Mouse (Mus musculus): Measurements from ENCODE around the gene Macrod1. TPM values are rescaled to one million over a fixed set of nuclear protein-coding genes. Genes with fewer than 3 reads are reported as not detected.

The Macrod1 gene
- polyA plus RNA-seq, 1 experiment from 2014 or later: 3.3 TPM

DNA sequence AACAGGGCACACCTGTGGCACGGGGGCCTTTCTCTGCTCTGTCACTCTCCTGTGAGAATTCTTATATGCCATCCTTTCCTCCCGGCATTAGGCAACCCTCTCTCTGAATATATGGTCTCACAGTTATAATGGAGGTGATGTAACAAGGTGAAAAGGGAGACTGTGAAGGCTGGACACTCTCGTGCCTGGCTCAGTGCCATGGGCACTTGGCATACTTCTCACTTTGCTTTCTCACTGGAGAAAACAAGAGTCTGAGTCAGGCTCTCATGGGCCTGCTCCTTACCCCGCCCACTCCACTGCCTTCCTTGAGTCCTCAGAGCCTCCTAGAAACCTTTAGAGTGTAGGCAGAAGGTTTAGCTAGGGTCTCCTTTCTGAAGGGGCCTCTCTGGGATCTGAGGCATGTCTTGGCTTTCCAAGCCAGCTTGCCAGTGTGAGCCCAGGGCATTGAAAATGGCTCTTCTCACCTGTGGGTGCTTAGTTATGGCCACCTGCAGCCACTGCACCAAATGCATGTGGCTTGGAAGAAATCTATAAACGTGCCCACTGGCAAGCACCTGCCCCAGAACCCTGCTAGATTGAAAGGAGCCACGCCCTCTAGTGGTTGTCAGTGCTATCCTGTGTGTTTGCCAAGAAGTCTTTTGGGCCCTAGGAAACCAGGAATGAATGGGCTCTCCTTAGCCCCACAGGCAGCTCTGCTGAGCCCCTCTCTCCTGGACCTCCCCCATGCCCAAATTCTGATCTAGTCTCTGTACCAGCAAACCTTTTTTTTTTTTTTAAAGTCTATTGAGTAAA lies 51.7 kb downstream of the Macrod1 start:
- ATAC-seq (ENCODE audit: low FRiP score, low read depth): no peak
- H3K9me3 ChIP-seq: no peaks in the 10 kb centered on the region
- H3K36me3 ChIP-seq: no peaks in the 10 kb centered on the region
- H3K9ac ChIP-seq (replicated peaks): no peak overlapping the region
- no peak overlapping the region for H3K27ac ChIP-seq (replicated peaks)
- H3K4me3 ChIP-seq: no peak overlapping the region
- 60% methylated on average over 6 of the region's 6 CpGs for WGBS
- H3K4me2 ChIP-seq (replicated peaks): no peak overlapping the region
- peaks cover 80% of the 10 kb centered on the region for H3K27me3 ChIP-seq
- H3K4me1 ChIP-seq: peaks cover 74% of the 10 kb centered on the region

DNA sequence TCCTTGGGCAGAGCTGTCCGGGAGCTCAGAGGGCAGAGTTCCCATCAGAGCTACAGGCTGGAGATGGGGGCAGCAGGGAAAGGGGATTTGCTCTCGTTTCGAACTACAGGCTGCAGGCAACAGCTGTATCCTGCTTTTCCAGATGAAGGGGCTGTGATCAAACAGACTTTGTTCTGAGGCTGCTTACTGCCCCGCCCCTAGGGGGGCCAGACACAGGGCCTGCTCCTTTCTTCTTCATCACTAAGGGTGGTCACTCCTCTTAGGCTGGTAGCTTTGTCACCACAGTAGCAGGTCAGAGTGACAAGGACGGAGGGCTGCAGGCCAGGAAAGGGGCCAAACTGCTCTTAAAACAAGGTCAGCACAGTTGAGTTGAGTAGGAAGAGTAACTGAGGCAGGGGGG lies 53.5 kb downstream of the Macrod1 start:
- Histone ChIP-seq H3K9me3 (no peaks in the 10 kb centered on the region), H3K4me2 (replicated peaks) (no peak overlapping the region), H3K4me1 (peaks cover 74% of the 10 kb centered on the region), H3K4me3 (no peak overlapping the region), H3K27ac (replicated peaks) (no peak overlapping the region), H3K36me3 (no peaks in the 10 kb centered on the region), H3K9ac (replicated peaks) (no peak overlapping the region), H3K27me3 (peaks cover 80% of the 10 kb centered on the region)
- WGBS: 6% methylated on average over 5 of the region's 5 CpGs
- ATAC-seq (ENCODE audit: low FRiP score, low read depth): no peak

DNA sequence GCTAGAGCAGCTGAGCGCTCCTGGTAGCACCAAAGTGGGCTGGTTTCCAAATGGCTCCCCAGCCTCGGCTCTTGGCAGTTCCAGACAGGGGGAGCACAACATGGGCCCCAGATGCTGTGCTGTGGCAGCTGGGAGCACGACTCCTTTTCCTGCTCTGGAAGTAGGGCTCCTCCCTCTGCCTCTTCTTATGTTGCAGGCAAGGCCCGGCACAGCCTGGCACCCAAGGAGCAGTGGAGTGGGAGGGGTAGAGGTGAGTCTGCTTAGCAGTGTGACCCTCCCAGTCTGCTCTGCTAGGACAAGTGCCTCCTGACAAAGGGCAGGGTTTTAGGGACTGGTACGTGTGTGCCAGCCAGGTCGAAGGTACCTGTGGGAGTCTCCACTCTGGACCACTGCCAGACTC lies 54.3 kb downstream of the Macrod1 start:
- ATAC-seq (ENCODE audit: low FRiP score, low read depth): no peak
- Histone ChIP-seq H3K27me3 (peaks cover 81% of the 10 kb centered on the region), H3K9me3 (no peaks in the 10 kb centered on the region), H3K9ac (replicated peaks) (no peak overlapping the region), H3K4me3 (no peak overlapping the region), H3K36me3 (no peaks in the 10 kb centered on the region), H3K4me1 (peaks cover 71% of the 10 kb centered on the region), H3K27ac (replicated peaks) (no peak overlapping the region), H3K4me2 (replicated peaks) (no peak overlapping the region)
- WGBS: 49% methylated on average over 6 of the region's 6 CpGs

DNA sequence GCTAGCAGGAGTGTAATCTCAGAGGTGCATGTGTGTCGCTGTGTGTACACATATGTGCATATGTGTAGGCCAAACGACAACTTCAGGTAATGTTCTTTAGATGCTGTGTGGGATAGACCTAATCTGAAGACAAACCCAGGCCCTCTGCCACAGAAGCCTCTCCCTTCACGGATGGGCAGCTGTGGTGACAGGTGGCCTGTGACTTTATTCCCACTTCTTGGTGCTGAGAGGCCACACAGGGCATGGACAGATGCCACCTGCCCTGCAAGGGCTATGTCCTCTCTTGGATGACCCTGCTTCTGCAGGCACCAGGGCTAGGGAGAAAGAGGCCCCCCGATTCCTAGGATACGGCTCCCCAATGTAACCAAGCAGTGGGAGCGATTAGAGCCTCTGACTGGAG lies 54.7 kb downstream of the Macrod1 start:
- peaks cover 73% of the 10 kb centered on the region for H3K4me1 ChIP-seq
- no peak overlapping the region for H3K9ac ChIP-seq (replicated peaks)
- no peak overlapping the region for H3K4me3 ChIP-seq
- no peak overlapping the region for H3K4me2 ChIP-seq (replicated peaks)
- H3K27ac ChIP-seq (replicated peaks): no peak overlapping the region
- H3K27me3 ChIP-seq: peaks cover 76% of the 10 kb centered on the region
- no peaks in the 10 kb centered on the region for H3K9me3 ChIP-seq
- H3K36me3 ChIP-seq: no peaks in the 10 kb centered on the region
- ATAC-seq (ENCODE audit: low FRiP score, low read depth): no peak
- WGBS: 78% methylated on average over 6 of the region's 6 CpGs

DNA sequence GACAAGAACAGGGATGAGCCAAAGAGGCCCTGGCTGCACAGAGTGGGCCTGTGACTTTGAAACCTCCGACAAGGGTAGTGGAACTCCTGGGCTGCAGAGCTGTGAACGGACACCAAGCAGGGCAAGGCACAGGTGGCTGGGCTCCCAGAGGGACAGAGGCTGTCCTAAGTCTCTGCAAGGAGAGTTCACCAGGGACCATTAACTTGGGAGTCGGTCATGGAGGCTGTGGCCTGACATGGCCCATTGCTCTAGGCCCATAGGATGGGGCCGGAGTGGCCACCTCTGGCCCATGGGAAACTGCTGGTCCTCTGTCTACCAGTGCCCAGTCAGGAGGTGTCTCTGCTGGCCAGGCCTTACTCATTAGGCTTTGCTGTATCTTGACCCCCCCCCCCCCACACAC lies 55.1 kb downstream of the Macrod1 start:
- no peak for ATAC-seq (ENCODE audit: low FRiP score, low read depth)
- Histone ChIP-seq H3K27ac (replicated peaks) (no peak overlapping the region), H3K4me2 (replicated peaks) (no peak overlapping the region), H3K9ac (replicated peaks) (no peak overlapping the region), H3K9me3 (no peaks in the 10 kb centered on the region), H3K36me3 (no peaks in the 10 kb centered on the region), H3K4me3 (no peak overlapping the region), H3K4me1 (peaks cover 74% of the 10 kb centered on the region), H3K27me3 (peaks cover 76% of the 10 kb centered on the region)
- WGBS: 86% methylated on average over 4 of the region's 4 CpGs

DNA sequence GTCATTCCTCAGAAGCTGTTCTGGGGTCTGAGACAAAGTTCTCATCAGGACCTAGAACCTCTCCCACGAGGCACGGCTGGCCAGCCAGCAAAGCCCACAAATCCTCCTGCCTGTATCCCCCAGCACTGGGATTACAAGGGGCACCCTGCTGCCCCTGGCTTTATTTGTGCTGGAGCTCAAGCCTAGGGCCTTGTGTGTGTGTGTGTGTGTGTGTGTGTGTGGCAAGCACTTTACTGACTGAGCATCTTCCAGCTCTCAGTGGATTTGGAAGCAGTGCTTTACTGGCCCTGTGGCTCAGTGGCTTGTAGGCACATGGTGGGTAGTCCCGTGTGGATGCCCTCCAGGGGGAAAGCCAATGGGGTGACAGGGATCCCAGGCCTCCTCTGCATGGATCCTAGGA lies 56.0 kb downstream of the Macrod1 start:
- Histone ChIP-seq H3K36me3 (no peaks in the 10 kb centered on the region), H3K9ac (replicated peaks) (no peak overlapping the region), H3K9me3 (no peaks in the 10 kb centered on the region), H3K4me3 (no peak overlapping the region), H3K4me2 (replicated peaks) (no peak overlapping the region), H3K4me1 (peaks cover 77% of the 10 kb centered on the region), H3K27me3 (peaks cover 69% of the 10 kb centered on the region), H3K27ac (replicated peaks) (0 out of 2 replicates have a peak overlapping the region, but pooled peaks have one; percentile 32)
- no peak for ATAC-seq (ENCODE audit: low FRiP score, low read depth)
- WGBS: 4% methylated on average over 3 of the region's 3 CpGs

DNA sequence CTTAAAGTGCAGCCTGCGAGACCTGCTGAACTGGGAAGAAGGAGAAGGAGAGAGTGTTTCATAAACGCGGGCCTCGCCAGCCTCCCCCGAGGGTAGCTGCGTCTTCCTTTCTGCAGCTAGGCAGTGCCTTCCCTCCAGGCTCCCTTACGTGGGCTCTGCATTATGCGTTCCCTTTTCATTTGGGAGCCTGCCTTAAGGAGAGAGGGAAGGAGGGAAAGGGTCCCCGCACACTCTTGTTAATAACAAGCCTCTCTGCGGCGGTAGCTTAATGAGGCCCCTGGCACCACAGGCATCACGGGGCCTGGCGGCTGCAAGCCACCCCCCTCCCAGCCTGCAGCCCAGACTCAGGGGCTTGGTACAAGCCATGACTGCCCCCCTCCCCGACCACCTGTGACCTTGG lies 57.0 kb downstream of the Macrod1 start:
- 0 out of 2 replicates have a peak overlapping the region, but pooled peaks have one; percentile 4 for H3K4me2 ChIP-seq (replicated peaks)
- no peak overlapping the region for H3K9ac ChIP-seq (replicated peaks)
- ATAC-seq (ENCODE audit: low FRiP score, low read depth): peak; percentile 7; the same call in 1 of the 2 replicates
- no peaks in the 10 kb centered on the region for H3K36me3 ChIP-seq
- H3K4me3 ChIP-seq: no peak overlapping the region
- H3K27me3 ChIP-seq: peaks cover 74% of the 10 kb centered on the region
- peaks cover 72% of the 10 kb centered on the region for H3K4me1 ChIP-seq
- H3K9me3 ChIP-seq: no peaks in the 10 kb centered on the region
- peak overlapping the region; percentile 40 for H3K27ac ChIP-seq (replicated peaks)
- WGBS: 17% methylated on average over 14 of the region's 14 CpGs

DNA sequence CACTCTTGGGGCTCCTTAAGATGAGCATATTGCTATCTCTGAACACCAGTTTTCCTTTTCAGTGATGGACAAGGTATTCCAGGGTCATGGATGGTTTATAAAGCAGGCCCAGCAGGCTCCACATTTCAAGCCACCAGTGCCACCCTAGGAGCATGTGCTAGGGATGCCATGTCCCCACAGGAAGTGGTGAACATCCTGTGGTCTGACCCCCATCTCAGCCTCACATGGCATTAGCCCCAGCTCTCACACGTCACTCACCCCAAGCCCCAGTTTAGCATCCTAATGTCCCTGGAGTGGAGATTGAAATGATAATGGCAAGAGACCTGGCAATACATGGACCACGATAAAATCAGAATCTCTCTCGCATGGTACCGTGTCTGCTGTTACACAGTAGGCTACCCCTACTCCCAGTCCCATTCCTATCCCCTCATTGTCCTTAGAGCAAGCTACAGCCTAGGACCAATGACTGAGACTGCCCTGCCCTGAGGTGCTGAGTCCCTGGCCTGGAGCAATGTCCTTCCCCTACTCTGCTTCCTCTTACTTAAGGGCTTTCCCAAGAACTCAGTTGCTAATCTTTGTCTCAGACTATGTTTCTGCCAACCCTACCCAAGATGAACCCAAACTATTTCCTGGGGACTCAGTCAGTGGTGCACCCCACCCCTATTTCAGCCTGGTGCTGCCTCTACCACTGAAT lies 59.6 kb downstream of the Macrod1 start:
- Histone ChIP-seq H3K27me3 (peaks cover 73% of the 10 kb centered on the region), H3K4me2 (replicated peaks) (no peak overlapping the region), H3K27ac (replicated peaks) (no peak overlapping the region), H3K36me3 (no peaks in the 10 kb centered on the region), H3K4me1 (peaks cover 52% of the 10 kb centered on the region), H3K4me3 (no peak overlapping the region), H3K9me3 (no peaks in the 10 kb centered on the region), H3K9ac (replicated peaks) (no peak overlapping the region)
- WGBS: 84% methylated on average over 4 of the region's 4 CpGs
- no peak for ATAC-seq (ENCODE audit: low FRiP score, low read depth)

DNA sequence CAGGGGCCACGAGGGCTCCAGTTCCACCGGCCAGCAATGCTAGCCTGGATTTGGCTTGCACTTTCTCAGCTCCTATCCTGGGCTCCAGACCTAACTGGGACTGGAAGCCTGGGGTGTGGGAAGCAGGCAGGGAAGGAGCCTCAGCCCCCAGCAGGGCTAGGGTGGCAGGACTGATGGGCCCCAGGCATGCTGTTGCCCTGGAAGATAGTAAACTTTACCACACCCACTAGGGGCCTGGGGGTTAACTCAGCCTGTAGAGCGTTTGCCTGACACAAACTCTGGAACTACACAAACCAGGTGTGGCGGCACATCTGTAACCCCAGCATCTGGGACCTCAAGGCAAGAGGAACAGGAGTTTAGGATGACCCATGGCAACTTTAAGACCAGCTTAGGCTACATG lies 60.5 kb downstream of the Macrod1 start:
- WGBS: 76% methylated on average over 4 of the region's 4 CpGs
- no peak for ATAC-seq (ENCODE audit: low FRiP score, low read depth)
- H3K27me3 ChIP-seq: peaks cover 72% of the 10 kb centered on the region
- no peak overlapping the region for H3K4me3 ChIP-seq
- H3K36me3 ChIP-seq: no peaks in the 10 kb centered on the region
- no peak overlapping the region for H3K4me2 ChIP-seq (replicated peaks)
- no peak overlapping the region for H3K9ac ChIP-seq (replicated peaks)
- H3K4me1 ChIP-seq: peaks cover 51% of the 10 kb centered on the region
- H3K9me3 ChIP-seq: no peaks in the 10 kb centered on the region
- no peak overlapping the region for H3K27ac ChIP-seq (replicated peaks)

DNA sequence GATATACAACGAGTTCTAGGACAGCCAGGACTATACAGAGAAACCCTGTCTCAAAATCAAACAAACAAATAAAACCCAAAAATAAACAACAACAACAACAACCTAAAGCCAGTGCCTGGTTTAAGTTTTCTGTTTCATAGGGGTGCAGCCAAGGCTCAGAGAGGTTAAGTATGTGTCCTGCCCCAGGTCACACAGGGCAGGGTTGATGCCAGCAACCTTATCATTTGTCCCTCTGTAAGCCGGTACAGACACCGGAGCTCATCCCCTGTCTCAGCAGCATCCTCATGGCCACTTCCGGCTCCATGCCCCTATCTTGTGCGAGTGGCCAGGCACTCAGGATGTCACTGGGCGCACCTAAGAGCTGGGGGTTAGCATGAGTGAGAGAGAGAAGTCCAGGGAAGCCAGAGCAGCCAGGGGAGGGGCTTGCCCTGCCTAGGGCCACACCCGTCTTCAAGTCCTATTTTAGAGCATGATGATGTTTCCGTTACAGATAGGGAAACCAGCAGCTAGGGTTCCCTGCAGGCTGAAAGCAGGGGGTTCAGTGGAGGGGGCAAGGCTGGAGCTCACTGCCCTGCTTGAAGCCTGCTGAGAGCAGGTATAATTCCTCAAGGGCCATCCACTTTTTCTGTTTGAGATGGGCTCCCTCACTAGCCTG lies 61.2 kb downstream of the Macrod1 start:
- no peak overlapping the region for H3K27ac ChIP-seq (replicated peaks)
- peaks cover 66% of the 10 kb centered on the region for H3K27me3 ChIP-seq
- no peak overlapping the region for H3K4me3 ChIP-seq
- H3K4me2 ChIP-seq (replicated peaks): no peak overlapping the region
- ATAC-seq (ENCODE audit: low FRiP score, low read depth): no peak
- WGBS: 77% methylated on average over 8 of the region's 8 CpGs
- H3K9me3 ChIP-seq: no peaks in the 10 kb centered on the region
- H3K36me3 ChIP-seq: no peaks in the 10 kb centered on the region
- no peak overlapping the region for H3K9ac ChIP-seq (replicated peaks)
- H3K4me1 ChIP-seq: peaks cover 51% of the 10 kb centered on the region

DNA sequence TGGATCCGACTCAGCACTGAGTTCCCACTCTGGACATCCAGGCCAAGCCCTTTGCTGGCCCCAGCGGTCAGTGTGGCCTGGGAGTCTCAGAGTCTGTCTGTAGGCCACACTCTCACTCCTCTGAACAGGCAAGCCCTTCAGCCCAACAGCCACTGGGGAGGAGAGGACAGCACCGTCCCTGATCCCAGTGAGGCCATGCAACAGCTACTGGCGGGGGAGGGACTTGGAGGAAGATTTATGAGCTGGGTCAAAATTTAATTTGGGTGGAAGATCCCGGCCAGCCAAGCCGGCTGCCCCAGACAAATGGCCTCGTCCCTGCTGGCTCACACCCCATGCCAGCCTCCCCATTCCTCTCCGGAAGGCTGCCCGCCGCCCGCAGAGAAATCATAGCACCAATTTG lies 64.6 kb downstream of the Macrod1 start:
- no peak for ATAC-seq (ENCODE audit: low FRiP score, low read depth)
- Histone ChIP-seq H3K4me2 (replicated peaks) (no peak overlapping the region), H3K4me1 (peaks cover 28% of the 10 kb centered on the region), H3K27ac (replicated peaks) (no peak overlapping the region), H3K9ac (replicated peaks) (no peak overlapping the region; the same call in 1 of the 2 replicates), H3K36me3 (no peaks in the 10 kb centered on the region), H3K9me3 (no peaks in the 10 kb centered on the region), H3K27me3 (peaks cover 64% of the 10 kb centered on the region), H3K4me3 (no peak overlapping the region)
- WGBS: 81% methylated on average over 11 of the region's 11 CpGs

DNA sequence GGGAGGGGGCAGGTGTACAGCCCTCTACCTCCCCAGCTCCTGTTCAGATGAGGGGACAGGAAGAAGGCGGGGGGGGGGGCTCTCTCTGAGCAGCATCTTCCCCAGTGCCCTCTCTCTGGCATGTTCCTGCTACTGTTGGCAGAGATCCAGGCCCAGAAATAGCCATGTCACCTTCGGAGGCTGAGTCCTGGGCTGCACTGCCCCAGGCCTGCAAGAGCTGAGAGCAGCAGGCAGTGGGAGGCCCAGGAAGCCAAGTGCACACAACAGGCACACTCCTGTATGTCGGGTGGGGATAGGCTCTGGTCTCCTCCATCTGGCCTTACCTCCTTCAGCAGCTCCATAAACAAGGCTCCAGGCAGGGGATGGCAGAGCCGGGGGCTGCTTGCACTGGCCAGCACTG lies 65.7 kb downstream of the Macrod1 start:
- H3K36me3 ChIP-seq: no peaks in the 10 kb centered on the region
- 57% methylated on average over 4 of the region's 4 CpGs for WGBS
- peak overlapping the region; percentile 63 for H3K27ac ChIP-seq (replicated peaks)
- peaks cover 63% of the 10 kb centered on the region for H3K27me3 ChIP-seq
- no peak overlapping the region for H3K4me3 ChIP-seq
- no peak overlapping the region for H3K9ac ChIP-seq (replicated peaks)
- H3K4me2 ChIP-seq (replicated peaks): no peak overlapping the region
- H3K9me3 ChIP-seq: no peaks in the 10 kb centered on the region
- peak; percentile 38; the same call in 1 of the 2 replicates for ATAC-seq (ENCODE audit: low FRiP score, low read depth)
- peaks cover 22% of the 10 kb centered on the region for H3K4me1 ChIP-seq
